Mouse (Mus musculus) embryo, embryonic 11 days (tissue): ENCODE results near the gene Sirt3.

ENCODE experiments used
- DNase-seq: peaks from one replicate; pipeline ENCODE4 v3.0.0-alpha.2; 2015

Gene Sirt3

DNA sequence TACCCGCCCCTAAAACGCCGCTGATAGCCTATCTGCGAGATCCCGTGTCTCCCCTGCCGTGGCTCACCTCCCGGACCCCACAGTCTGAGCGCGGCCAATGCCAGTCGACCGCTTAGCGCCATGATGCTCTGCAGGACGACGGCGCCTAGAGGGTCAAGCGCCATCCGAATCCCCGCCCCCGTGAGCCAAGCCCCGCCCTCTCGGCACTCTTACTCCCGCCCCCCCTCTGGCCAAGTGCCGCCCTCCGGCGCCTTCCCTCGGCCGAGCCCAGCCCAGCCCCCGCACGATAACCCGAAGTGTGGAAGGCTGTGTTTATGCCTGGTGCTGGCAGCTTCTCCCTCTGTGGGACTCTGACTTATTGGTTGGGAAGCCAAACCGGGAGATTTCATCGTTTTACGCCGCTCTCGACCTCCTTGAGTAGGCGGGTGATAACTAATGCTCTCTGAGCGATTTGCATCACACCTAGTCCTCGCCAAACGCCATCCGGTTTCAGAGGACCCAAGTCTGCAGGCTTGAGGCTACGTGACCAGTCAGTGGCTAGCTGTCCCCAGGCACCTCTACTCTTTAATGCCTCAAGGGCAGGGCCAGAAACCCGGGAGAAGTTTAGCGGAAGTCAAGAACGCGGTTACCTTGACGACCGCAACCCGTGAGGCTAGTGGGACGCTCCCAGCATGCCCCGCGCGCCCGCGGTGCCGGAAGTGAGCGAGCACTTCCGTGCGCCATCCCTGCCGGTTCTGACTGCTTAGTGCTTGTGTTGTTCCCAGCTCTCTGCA, at the start of gene Sirt3, which contains the start of gene Psmd13:
Gene Sirt3 (minus strand): TSS at position 614 of the 773 bp plus-strand sequence.
Gene Psmd13 (plus strand): TSS at position 273 of the 773 bp plus-strand sequence.
- DNase-seq, result peak; percentile 98

DNA sequence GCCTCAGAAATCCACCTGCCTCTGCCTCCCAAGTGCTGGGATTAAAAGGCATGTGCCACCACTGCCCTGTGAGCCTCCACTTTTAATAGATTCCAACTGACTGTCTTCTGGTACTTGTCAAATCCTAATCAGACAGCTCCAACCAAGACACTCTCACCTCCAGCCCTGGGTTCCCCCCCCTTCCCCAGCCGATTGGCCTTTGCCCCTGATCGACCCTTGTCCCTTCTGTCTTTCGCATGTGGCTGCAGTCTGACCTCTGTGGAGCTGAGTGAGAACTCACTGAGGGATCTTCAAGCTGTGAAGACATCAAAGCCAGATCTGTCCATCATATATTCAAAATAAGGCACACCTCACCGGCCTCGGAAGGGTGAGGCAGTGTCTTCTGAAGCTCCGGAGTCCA, 45.1 kb upstream of the Sirt3 start:
- no peak for DNase-seq

DNA sequence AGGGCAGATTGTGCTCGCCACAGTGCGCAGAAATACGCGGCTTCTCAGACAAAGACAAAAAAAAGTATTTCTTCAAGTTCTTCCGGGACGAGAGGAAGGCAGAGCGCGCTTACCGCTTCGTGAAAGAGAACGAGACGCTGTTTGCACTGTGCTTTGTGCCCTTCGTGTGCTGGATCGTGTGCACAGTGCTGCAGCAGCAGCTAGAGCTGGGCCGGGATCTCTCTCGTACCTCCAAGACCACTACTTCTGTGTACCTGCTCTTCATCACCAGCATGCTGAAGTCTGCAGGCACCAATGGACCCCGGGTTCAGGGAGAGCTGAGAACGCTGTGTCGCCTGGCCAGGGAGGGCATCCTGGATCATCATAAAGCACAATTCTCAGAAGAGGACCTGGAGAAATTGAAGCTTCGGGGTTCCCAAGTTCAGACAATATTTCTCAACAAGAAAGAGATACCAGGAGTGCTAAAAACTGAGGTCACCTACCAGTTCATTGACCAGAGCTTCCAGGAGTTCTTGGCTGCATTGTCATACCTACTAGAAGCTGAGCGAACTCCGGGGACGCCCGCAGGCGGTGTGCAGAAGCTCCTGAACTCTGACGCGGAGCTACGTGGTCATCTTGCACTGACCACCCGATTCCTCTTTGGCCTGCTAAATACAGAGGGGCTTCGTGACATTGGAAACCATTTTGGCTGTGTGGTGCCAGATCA, 41.1 kb upstream of the Sirt3 start:
- peak; percentile 41 for DNase-seq

DNA sequence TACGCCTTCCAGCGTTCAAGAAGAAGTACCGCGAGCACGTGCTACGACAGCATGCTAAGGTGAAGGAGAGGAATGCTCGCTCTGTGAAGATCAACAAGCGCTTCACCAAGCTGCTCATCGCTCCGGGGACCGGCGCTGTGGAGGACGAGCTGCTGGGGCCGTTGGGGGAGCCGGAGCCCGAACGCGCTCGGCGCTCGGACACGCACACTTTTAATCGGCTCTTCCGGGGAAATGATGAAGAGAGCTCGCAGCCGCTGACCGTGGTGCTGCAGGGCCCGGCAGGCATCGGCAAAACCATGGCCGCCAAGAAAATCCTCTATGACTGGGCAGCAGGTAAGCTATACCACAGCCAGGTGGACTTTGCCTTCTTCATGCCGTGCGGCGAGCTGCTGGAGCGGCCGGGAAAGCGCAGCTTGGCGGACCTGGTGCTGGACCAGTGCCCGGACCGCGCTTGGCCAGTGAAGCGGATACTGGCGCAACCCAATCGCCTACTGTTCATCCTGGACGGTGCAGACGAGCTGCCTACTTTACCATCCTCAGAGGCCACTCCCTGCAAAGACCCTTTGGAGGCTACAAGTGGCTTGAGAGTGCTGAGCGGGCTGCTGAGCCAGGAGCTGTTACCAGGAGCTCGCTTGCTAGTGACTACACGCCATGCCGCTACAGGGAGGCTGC, 40.4 kb upstream of the Sirt3 start:
- peak; percentile 64 for DNase-seq

DNA sequence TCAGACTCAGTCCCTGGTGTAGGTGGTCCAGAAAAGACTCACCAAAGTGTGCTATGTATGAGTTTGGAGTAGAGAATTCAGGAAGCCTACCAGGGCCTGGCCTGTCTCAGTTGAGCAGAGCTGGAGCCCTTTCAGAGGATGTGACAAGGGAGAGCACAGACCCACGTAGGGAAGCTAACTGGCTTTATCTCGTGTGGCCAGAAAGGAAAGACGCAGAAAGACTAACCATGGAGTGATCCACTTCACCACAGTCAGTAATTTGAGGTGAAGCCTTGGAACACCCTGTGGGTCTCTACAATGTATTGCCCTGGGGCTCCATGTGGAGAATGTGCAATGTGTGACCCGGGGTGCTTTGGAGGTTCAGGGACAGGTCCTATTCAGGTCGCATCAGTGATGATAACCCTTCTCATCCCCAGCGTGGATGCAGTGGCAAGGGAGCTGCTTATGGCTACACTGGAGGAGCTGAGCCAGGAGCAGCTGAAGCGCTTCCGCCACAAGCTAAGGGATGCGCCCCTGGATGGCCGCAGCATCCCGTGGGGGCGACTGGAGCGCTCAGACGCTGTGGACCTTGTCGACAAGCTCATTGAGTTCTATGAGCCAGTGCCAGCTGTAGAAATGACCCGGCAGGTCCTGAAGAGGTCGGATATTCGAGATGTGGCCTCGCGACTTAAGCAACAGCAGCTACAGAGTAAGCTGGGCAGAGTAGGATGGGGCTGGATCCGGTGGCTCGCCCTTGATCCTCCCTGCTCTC, 39.3 kb upstream of the Sirt3 start:
- DNase-seq, result no peak

DNA sequence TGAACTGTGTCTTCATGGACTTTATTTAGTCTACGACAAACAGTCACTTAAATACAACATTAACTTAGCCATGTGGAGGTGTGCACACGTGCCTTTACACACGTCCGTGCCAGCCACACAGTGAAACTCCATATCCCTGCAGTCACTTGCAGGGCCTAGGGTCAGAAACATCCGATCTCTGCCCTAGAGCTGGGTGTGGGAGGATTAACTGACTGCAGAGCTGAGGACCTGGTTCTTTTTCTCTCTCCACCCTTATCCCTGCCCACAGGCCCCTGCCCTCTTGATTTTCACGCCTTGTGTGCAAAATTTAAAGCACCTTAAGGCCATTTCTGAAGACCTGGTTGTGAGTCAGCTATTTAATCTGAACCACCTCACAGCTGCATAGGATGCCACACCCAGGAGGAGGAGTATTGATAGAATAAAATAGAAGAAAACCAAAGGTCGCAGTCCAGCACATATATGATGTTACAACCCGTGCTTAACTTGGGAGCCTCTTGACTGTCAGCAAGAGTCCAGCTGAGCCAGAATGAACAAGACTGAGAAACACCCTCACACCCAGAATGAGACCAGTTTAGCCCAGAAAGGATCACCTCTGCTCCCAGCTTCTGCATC, 38.4 kb upstream of the Sirt3 start, which contains the start of gene Nlrp6:
Gene Nlrp6 (plus strand): TSS at position 485 of the 612 bp plus-strand sequence.
- no peak for DNase-seq

DNA sequence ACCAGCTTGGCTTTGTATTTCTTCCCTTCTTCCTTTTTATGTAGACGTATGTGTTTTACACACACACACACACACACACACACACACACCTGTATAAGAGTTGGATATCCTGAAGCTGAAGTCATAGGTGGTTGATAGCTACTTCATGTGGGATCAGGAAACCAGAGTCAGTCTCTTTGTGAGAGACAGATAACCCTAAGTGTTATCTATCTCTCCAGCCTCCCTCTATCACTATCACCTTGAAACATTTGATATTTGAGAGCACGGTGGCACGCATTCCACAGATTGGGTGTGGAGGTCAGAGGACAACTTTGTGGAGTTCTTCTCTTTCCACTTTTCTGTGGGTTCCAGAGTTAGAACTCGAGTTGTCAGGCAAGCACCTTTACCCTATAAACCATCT, 37.8 kb upstream of the Sirt3 start:
- no peak for DNase-seq

DNA sequence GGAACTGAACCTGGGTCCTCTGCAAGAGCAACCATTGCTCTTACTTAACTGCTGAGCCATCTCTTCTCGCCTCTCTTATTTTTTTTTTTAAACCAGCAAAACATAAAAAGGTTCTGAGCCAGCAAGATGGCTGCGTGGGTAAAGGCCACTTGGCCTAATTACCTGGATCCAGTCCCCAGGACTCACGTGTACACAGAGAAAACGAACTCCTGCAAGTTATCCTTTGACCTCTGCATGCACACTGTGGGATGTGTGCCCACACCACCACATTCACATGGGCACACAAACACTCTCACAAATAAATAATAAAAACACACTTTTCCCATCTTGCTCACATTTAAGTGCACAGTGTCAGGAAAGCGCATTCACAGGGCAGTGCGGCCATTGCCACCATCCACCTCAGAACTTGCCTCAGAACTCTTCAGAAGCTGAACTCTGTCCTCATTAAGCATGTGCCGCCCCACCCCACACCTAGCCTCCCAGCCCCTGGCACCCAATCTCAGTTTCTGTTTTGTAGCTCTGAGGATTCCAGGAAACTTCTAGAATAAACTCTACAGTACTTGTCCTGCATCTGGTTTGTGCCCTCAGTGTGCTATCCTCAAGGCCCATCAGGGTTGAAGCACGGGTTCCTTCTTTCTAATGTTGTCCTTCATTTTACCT, 32.1 kb upstream of the Sirt3 start:
- no peak for DNase-seq

DNA sequence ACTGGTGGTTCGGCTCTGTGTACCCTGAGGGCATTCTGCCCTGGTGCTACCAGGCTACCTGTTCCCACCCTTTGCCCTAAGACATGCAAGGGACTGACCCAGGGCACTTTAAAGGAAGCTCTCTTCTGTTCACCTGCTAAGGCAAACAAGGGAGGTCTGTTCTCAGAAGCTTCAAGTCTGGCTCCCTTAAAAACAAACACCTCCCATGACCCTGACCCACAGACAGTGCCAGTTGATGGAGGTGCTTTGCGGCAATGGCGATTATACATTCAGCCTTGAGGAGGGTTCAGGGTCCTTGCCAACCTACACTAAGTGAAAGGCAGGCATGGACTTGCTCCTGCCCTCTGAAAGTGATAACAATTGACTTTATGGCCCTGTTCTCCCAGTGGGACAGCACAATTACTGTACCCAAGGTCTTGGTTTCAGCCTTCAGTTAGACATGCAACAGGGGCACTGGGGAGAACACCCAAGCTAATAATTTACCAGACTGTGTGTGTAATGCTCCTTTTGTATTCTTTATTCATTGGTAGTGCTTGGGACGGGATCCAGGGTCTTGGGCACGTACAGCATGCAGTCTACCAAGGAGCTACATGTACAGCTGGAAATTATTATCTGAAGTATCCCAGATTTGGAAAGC, 30.9 kb upstream of the Sirt3 start:
- DNase-seq, result no peak

DNA sequence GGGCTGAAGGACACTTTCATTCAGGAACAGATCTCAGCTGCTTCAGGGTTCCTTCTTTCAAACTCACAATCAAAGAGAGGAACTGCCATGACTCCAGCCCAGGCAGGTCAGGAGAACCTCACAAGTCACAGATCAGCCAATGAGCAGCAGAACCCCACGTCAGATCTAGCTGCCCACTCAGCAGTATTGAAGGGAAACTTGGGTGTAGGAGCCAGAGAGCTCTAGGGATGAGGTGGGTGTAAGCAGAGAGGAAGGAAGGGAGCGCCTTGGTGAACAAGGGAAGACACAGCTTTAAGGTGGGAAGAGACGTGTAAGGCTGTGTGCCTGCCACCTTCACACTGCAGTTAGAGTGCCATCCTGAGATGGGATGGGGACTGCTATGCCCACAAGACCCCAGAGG, 30.2 kb upstream of the Sirt3 start:
- DNase-seq, result no peak

DNA sequence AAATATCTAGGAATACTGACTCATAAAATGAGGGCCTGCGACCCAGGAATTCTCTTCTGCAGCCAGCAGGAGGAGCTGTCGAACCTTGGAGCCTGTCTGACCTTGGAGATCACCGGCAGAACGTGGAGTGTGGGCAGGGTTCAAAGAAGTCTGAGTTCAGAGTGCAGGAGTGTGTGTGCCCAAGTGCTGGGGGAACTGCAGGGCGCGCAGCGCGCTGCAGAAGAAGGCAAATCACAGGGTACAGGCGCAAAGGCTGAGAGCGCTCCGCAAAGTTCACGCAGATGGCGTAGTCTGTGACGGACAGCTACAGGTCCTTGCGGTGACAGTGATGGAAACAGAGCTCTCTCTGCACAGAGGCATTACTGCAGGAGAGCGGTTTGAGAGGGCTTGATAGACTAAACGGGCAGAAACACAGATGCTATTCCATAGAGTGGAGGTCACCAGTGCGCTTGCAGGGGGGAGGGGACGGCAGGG, 26.6 kb upstream of the Sirt3 start:
- DNase-seq, result peak; percentile 90

DNA sequence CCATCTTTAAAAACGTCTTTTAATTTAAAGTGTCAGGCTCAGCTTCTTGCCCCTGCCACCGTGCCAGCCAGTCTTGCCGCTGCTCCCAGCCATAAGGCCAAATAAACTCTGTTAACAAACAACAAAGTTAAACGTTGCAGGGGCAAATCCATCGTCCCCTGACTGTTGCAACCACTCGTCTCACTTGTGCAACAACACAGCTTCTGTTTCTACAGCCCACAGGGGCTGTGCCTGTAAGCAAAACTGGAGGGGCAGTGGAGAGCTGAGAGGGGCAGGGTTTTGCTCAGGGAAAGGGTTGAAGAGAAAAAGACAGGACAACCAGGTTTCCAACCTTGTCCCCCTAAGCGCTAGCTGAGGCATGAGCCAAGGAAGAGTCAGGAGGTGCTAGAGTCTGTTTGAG, 26.1 kb upstream of the Sirt3 start:
- no peak for DNase-seq

DNA sequence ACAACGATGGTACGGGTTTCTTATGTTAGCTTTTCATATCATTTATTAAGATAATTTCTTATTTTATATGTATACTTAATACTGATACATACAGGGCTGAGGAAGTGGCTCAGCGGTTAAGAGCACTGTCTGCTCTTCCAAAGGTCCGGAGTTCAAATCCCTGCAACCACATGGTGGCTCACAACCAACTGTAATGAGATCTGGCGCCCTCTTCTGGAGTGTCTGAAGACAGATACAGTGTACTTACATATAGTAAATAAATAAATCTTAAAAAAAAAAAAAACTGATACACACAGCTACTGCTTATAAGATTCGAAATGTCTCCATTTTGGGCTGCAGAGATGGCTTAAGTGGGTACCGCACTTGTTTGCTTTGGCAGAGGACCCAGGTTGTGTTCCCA, 25.6 kb upstream of the Sirt3 start:
- DNase-seq, result no peak

DNA sequence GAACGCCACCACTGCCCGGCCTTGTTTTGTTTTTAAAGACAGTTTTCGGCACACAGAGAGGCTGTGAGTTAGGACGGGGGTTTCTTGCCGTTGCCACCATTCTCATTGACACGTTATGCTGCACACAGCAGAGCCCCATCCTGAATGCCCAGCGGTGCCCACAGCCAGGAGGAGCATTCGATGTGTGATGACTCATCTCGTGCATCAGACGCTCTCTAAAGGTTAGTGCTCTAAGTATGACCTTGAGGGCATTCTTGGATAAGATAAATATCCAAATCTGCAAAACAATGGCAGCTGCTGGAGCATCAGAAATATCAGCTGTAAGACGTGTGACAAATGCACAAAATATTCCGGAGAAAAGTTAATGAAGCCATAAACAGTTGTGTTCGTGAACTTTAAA, 25.0 kb upstream of the Sirt3 start:
- DNase-seq, result no peak

DNA sequence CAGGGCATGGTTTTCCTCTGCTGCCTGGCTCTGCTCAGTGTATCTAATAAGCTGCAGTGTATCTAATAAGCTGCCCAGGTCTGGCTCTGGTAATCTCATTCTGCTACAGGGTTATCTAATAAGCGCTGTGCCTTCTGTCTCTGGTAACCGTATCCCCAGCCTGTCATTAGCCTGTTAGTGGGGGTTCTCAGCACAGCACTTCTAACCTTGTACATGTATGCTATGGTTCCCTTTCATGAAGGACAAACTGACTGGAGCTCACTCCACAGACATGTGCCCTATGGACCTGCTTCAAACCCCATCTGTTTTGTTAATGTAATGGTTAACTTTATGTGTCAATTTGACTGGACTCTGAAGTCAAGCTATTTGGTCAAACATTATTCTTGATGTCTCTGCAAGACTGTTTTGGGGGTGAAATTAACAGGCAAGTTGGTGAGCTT, 23.6 kb upstream of the Sirt3 start:
- DNase-seq, result no peak

DNA sequence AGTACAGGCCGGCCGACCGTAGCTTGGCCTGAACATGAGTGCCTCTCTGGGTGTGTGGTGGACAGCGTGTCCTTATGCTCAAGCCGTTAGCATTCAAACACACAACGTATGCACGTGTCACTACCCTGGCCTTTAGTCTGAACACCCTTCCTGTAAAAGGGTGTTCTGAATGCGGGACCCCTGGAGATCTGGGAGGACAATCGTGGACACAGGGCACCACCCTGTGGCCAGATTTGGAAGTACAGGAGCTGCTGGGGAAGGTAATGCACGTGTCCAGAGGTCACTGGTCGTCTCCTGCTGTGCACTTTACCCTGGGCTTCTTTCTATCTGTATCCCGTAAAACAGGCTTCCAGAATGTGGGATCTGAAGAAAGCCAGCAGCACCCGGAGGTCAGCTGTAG, 21.1 kb upstream of the Sirt3 start:
- DNase-seq, result peak; percentile 77

DNA sequence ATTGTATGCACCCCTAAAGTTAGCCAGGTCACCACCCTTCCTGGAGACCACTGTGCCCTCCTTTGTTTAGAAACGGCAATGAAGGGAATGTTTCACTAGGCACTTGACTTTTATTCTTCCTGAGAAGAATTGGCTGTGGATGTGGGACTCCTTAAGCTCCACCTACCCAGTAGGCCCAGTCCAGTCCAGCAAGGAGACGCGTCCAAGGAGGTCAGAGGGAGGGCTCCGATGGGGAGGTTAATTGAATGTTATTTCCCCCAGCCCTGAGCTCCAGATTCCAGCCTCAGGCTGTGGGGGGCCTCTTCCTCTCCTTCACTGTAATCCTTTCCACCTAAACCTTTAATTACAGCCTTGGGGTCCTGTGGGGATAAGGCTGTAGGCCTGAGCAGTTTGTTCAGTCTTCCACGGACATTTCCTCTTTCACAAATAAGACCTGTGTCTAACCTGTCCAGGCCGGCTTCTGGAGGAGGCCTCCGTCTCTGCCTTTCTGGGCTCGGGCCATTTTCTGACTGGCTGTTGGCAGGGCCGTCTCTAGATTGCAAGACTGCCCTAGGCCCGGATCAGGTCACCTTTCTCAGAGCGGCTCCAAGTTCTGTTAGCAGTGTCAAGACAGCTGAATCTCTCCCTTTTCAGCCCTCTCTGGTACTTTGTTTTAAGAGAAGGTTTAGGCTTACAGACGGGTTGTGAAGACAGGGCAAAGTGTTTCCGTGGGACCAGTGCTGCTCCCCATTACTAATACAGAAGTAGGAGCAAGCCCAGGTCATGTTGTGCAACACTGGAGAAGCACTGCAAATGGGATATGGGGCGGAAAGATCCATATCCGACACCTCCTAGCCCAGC, 20.1 kb upstream of the Sirt3 start:
- no peak for DNase-seq

DNA sequence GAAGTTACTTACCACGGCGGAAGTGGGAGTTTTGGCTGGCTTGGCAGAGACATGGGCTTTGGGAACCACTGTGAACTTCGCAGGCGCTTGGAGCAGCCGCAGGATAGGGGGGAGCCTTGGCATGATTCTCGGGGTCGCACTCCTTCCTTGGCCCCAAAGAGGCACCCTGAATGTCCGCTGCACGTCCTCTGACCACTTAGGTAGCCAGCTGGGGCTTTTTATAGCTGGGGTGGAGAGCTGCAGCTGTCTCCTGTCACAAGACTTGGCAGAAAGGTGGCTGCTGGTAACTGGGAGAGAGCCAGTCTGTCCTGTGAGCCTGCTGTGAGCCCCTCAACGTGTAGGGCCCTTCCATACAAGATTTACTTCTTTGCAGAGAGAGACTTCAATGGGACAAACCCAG, 18.1 kb upstream of the Sirt3 start, which contains the start of gene Cox8b:
Gene Cox8b (minus strand): TSS at position 227 of the 400 bp plus-strand sequence.
- no peak for DNase-seq

DNA sequence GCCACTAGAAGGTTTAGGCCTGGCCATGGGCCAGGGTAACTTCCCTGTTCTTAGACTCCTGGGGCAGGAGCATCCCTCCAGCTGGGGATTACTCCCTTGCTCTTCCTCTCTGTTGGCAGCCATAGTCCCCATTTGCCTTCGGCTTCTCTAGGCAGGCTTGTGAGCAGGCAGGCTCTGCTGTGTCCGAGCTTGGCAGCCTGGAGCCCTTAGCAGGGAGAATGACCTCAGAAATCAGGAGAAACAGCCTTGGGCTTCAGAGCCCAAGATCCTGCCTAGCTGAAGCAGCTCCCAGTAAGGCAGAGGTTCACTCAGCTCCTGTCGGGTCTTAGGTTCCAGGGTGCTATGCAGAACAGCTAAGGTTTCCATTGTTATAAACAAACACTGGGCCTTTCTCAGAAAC, 17.0 kb upstream of the Sirt3 start:
- no peak for DNase-seq

DNA sequence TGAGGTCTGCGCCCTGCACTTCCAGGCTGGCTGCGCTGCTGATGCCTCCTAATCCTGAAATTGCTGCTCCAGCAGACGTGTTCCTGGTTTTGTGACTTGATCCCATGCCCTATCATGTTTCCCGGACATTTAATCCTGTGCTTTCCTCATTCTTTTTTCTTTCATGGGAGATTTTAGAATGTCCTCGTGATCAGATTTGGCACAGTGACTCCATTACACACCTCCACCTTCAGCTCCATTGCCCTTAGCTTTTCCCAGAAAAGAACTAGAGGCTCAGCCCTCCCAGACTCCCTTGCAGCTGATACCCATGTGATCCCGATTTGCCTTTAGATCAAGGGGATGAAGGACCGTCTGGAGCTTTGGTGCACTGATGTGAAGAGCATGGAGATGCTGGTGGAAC, 15.8 kb upstream of the Sirt3 start:
- no peak for DNase-seq
